Mouse (Mus musculus) splenic B cell, adult 2 months (primary cell): Measurements from ENCODE around the gene Suds3.
A peak's percentile ranks its signal among the peaks of the same experiment; 100 is the strongest.

ENCODE experiments used
- DNase-seq: peaks from one replicate; pipeline ENCODE4 v3.0.0-alpha.2; 2011; ENCODE audit warnings: low read depth, low spot score
- H3K27me3 ChIP-seq: 2 replicates; pipeline ENCODE4 v1.6.1; 2012; ENCODE audit warnings: mild to moderate bottlenecking, low read length, moderate library complexity, mixed read lengths; ENCODE audit not compliant: control insufficient read depth, poor library complexity, insufficient read depth, severe bottlenecking
- H3K36me3 ChIP-seq: 2 replicates; pipeline ENCODE4 v1.6.1; 2012; ENCODE audit warnings: mild to moderate bottlenecking, low read length, moderate library complexity, mixed read lengths; ENCODE audit not compliant: control insufficient read depth, poor library complexity, insufficient read depth, severe bottlenecking

Suds3 gene

DNA sequence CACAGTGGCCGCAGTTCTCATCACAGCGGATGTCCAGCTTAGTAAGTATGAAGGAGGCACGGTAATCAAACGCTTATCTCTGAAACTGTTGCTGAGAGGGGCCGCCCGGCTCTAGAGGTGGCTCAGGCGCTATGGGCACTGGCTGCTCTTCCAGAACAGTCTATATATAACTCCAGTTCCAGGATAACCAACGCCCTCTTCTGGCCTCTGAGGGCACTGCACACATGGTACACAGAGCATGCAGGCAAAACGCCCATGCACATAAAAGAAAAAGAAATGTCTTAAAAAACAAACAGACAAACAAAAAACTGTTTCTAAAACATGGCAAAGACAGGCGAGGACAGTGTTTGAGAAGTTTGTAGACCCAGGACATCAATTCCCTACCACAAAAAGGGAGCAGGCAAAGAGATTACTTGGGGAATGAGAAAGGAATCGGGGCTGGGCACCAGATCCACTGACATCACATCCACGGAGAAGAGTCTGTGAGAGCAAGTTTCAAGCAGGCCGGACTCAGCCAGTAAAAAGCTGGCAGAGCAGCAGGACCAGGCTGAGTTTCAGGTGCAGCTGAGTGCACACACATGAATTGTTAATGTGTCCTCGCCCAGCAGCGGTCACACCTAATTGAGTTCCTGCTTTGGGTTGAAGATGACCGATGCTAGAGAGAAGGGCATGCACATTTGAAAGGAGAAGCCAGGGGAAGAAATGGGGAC lies 4.7 kb downstream of the Suds3 start:
- H3K36me3 ChIP-seq, result peaks cover 9% of the 10 kb centered on the region
- no peak for DNase-seq
- H3K27me3 ChIP-seq, result no peaks in the 10 kb centered on the region

DNA sequence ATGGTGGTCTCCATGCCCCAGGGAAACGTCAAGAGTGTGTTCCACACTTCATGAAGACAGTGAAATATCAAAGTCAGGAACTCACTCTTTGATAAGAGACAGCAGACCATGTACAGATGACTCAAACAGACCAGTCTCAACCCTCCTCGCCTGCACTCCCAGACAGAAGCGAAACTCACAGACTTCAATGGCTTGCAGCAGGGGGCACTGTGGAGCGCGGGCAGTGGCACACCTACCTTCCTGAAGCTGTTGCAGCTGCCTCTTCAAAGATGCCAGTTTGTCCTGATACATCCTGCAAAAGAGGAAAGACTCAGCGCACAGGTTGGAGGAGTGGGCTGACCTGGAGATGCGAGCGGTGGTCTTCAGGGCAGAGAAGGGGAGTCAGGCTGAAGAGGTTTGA lies 6.4 kb downstream of the Suds3 start:
- DNase-seq, result peak; percentile 46
- H3K36me3 ChIP-seq, result peaks cover 16% of the 10 kb centered on the region
- H3K27me3 ChIP-seq, result no peaks in the 10 kb centered on the region

DNA sequence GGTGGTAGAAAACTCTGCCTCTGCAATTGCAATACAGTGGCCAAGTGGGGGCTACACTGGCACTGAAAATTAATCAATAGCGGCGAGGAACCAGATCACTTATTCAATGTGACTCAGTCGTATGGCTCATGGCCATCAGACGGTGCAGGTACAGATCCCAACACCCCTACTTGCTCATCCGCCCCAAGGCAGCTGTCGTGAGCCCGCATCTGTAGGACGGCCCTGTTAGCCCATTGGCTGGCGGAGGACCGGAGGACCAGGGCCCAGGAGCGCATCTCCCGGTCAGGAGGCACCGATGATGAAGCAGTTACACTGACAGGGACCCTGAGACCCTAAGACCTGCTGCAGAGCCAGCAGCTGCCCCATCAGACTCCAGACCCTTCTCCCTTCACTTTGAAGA lies 7.2 kb downstream of the Suds3 start:
- DNase-seq, result no peak
- Histone ChIP-seq H3K27me3 (no peaks in the 10 kb centered on the region), H3K36me3 (peaks cover 16% of the 10 kb centered on the region)

DNA sequence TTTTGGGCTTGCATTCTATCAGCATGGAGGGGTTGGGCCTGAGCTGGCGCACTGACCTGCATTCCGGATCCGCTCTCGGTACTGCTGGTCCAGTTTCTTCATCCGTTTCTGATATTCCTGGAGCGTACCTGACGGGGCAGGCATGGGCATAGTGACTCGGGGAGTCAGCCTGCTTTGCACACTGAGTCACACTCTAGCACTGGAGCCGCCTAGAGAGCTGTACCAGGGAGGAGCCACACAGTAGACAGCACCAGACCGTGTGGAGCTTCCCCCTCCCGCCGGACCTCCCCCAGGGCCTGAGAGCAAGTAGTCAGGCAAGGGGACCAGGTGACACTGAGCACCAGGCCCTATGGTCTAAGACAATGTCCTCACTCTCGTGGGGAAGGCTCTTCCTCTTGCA lies 7.6 kb downstream of the Suds3 start:
- Histone ChIP-seq H3K27me3 (no peaks in the 10 kb centered on the region), H3K36me3 (peaks cover 16% of the 10 kb centered on the region)
- no peak for DNase-seq

DNA sequence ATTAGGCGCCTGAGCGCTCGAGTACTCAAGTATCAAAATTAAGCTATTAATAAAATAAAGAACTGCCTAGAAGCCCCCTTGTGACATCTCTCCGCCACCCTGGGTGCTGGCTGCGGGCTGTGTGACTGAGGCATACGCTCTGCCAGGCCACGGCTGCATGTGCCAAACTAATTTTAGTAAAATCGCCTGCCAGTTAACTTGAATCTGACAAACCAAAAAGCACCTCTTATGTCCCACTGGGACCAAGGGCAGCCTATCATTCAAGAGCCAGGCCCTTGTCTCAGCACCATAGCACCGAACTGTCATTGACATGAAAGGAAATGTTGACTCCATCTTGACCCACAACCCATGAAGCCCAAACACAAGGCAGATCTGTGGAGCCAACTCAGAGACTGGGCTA lies 10.2 kb downstream of the Suds3 start:
- DNase-seq, result no peak
- H3K27me3 ChIP-seq, result no peaks in the 10 kb centered on the region
- peaks cover 16% of the 10 kb centered on the region for H3K36me3 ChIP-seq

DNA sequence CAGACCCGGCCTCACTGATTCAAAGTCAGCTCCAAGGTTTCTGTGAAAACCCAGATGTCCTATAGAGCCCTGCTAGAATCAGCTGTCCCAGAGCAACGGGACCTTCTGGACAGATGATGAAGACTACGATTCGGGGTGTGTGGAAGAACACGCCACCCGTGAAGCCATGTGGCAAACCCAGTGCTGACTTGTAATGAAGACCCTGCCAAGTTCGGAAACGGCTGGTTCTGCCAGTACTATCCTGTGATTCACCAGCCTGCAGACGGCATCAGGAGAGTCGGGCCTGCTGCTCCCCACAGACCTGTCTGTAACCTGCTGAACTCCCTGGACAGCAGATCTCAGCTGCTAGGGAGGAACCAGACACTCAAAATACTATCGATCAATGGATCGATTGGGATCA lies 11.6 kb downstream of the Suds3 start:
- DNase-seq, result no peak
- no peaks in the 10 kb centered on the region for H3K27me3 ChIP-seq
- H3K36me3 ChIP-seq, result peaks cover 16% of the 10 kb centered on the region

DNA sequence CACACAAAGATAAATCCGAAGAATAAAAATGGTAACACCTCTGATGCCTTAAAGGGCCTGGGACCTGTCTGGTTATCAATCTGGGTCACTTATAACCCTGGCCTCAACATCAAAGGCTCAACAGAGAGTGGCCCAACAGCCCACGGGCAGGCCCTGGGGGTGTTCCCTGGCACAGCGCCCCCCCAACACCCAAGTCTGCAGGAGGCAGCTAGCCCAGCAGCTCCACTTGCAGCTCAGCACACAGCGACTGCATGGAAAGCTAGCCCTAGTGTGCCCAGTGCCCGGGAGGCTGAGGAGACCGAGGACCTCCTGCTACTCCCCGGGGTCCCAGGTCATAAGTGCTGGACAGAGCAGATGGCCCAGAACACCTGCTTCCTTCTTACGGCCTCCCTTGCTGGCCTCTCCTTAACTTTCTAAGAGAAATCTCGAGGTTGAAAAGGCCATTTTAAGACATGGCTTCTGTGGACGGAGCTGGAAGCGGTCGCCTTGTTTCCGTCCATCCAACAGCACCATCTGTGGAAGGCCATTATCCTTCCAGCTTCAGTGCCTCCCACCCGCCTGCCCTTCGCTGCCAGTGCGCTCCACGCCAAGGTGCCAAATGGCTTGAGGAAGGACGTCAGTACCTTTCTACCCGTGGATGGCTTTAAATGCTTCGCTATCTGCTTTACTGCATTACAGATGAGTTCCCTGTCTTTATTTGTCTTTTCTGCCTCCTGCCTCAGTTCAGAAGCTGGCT lies 12.6 kb downstream of the Suds3 start:
- DNase-seq, result no peak
- Histone ChIP-seq H3K36me3 (peaks cover 13% of the 10 kb centered on the region), H3K27me3 (no peaks in the 10 kb centered on the region)

DNA sequence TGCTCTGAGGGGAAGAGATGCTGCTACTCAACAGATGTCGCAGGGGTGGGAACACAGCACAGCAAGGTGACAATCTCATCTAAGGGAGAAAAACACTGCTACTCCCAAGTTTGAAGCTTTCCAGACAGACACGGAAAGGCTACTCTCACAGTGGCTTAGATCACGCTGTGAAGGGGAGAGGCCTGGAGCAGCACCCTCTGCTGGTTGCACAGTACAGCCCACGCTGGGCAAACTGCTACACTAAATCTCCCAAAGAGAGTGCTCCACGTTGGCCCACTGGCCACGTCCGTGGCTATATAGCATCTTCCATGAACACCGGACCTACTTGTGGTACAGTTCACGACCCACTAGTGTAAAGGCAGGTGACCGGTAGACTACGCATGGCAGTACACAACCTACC lies 16.2 kb downstream of the Suds3 start:
- Histone ChIP-seq H3K27me3 (no peaks in the 10 kb centered on the region), H3K36me3 (no peaks in the 10 kb centered on the region; the same call in 1 of the 2 replicates)
- no peak for DNase-seq

DNA sequence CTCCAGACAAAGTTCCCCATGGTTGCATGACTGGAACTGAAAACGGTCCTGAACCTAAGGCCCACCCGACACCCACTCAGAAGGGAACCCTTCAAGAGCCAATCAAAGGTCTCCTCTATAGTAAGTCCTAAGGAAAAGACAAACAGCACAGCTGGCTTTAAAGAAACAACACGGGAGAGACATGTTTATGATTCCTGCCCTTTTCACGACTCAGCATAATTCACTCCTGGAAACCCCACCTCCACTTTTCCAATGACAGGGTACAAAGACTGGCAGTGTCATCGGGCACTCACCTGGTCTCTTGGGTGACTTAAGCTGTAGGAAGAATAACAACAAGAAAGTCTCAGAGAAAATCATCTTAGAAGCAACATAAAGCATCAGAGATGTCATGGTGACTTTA lies 16.9 kb downstream of the Suds3 start:
- DNase-seq, result no peak
- H3K27me3 ChIP-seq, result no peaks in the 10 kb centered on the region
- H3K36me3 ChIP-seq, result peaks cover 1% of the 10 kb centered on the region; the same call in 1 of the 2 replicates

DNA sequence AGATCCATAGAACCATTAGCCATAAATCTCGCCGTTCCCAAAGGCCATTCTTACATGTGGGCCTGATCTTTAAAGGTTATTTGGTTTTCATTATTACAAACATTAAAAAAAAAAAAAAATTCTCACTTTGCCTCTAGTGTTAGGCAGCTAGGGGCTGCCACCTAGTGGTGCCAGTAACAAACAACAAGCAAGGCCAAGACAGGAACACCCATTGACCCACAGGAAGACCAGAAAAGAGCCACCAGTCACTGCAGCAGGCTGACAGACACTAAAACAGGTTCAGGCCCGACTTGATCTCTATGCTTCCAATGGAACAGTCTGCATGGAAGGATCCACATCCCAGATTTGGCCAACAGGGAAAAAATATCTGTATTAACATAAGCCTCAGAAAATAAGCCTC lies 19.2 kb downstream of the Suds3 start:
- DNase-seq, result peak; percentile 70
- no peaks in the 10 kb centered on the region for H3K27me3 ChIP-seq

DNA sequence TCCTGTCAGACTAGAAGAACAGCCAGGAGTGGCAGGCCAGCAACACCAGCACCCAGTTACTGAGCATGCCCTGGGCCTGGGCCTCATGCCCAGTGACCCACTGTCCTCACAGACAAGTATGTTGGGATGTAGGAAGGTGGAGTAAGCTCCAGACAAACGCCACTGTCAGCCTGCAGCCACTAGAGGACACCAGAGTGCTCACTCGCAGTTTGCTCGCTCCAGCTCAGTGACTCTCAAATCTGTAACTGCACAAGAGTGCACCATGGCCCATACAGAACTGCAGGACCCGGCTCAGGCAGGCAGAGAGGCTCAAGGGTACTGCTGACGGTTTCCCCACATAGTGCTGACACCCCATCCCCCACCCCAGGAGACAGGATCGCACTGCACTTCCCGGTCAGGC lies 21.5 kb downstream of the Suds3 start:
- H3K27me3 ChIP-seq, result no peaks in the 10 kb centered on the region
- peaks cover 3% of the 10 kb centered on the region for H3K36me3 ChIP-seq
- peak; percentile 34 for DNase-seq

More for the DNA sequence above, 19.2 kb downstream of the Suds3 start:
- peaks cover 3% of the 10 kb centered on the region for H3K36me3 ChIP-seq

DNA sequence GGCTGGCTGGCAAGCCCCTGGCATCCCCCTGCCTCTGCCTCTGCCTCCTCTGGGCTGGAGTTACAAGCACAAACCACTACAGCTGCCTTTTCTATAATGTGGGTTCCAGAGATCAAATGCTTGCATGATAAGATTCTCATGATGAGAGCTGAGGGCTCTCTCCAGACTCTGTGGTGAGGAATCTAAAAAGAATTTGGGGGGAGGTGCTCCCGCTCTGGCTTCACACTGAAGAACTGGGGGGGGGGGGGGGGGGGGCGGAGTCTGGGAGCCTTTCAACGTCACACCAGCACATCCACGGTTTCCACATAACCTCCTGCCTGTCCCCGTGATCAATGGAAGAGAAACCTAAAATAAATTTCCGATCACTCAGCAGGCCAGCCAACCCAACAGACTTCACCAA lies 26.1 kb downstream of the Suds3 start:
- DNase-seq, result no peak
- H3K27me3 ChIP-seq, result no peaks in the 10 kb centered on the region
- H3K36me3 ChIP-seq, result peaks cover 3% of the 10 kb centered on the region

DNA sequence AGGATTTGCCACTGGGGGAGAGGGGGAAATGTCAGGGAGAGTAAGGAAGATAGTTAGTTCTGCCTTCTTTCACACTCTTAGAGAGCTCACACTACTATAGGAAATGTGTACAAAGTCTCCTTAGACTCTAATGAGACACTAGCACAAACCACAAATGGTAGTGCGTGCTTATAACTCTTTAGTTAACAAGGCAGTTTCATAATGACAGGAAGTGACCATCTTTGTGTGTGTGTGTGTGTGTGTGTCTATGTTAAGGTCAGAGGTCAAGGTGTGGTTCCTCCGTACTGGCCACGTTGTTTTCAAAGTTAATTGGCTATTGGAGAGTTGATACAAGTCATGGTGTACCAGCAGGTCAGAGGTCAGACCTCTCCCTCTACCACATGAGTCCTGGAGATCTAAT lies 26.8 kb downstream of the Suds3 start:
- Histone ChIP-seq H3K36me3 (peaks cover 1% of the 10 kb centered on the region; the same call in 1 of the 2 replicates), H3K27me3 (no peaks in the 10 kb centered on the region)
- no peak for DNase-seq

DNA sequence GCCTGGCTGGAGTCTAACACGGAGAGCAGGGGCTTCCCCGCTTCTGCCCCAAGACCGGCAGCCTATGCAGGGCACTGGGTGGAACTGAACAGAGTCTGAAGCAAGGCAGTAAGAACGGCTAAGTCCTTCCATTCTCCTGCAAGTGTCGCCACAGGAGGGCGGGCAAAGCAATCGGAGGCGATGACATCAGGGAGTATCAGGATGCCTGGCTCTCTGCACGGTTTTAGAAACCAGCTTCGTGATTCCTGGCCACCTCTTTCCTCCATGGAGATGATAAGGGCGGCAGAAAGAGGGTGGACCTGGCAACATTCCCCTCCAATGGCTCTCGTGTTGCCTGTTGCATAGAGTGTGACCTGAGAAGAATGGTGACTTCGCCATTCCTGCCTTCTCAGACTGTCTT lies 28.2 kb downstream of the Suds3 start:
- Histone ChIP-seq H3K27me3 (no peaks in the 10 kb centered on the region), H3K36me3 (peaks cover 1% of the 10 kb centered on the region; the same call in 1 of the 2 replicates)
- no peak for DNase-seq

DNA sequence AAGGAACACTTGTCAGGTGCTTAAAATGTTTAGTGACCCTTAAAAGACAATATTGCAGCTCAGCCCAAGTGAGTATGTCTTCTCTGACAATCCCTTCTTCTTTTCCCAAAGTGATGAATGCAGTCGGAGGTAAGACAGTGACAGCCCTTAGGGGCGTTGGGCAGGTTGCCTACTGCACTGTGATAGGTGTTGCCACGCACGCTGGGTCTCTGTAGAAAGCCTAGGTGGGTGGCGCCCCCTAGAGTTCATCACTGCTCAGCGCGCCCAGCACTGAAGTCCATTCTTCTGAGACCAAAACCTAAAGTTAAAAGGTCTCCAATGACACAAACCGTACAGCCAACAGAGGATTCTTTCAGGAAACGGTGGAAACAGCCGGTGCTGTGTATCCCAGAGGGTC lies 46.4 kb downstream of the Suds3 start:
- Histone ChIP-seq H3K36me3 (no peaks in the 10 kb centered on the region), H3K27me3 (no peaks in the 10 kb centered on the region)
- DNase-seq, result peak; percentile 31
